Mouse (Mus musculus) retina, postnatal 7 days (tissue): Measurements from ENCODE around the gene Timd2.
"Not testable (repeated sequence)": the region's sequence is repeated elsewhere in the genome, so short reads cannot be mapped to it uniquely, and the experiment has no call there.

Source experiments
- DNase-seq: peaks from one replicate; pipeline ENCODE4 v3.0.0-alpha.2; 2012; ENCODE audit warnings: low read depth, low spot score

The Timd2 gene

DNA sequence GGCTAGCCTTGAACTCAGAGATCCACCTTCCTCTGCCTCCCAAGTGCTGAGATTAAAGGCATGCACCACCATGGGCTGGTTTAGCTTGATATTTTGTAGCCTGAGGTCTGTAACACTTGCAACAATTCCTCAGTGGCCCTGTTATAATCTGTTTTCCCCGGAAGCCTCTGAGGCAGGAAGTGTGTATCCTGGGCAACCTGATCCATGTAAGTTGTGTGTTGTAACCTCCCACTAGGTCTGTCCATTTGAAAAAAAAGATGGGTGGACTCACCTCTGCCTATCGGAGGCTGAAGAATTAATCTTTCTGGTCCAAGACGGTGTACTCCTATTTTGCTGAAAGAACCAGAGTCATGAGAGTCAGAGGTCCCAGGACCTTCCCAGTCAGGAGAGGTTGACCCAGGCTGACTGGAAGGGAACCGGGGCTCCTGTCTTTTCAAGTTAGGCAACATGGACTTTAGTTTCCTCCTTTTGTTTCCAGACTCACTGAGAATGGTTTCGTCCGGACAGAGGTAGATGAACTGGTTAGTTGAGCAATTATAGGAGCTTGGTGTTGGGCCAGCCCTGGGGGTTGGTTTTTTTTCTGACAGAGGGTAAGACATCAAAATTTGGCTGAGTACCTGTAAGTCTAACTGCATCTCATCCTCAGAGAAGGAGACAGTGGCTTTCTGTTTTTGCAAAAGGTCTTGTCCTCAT lies at the start of gene Timd2:
TSS of gene Timd2 (minus strand) at position 398 of the 693 bp plus-strand sequence.
- DNase-seq, result no peak

DNA sequence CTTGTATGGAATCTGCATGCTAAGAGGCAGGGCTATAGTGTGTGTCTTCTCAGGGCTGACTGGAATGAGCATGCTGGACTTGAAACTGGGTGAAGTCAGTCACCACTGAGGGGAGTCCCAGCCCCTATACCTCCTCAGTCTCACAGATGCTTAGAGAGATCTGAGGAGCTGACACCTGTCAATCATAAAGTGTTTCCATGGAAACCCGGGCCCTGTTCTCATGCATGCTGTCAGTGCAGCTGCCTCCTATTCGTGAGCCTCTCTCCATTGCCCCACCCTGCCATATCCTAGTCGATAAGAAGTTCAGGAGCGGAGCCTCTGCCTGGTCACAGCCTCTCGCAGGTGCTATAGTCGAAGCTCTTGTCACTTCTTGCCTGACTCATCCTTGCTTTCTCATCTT lies 48.9 kb upstream of the Timd2 start:
- DNase-seq, result not testable (repeated sequence)

DNA sequence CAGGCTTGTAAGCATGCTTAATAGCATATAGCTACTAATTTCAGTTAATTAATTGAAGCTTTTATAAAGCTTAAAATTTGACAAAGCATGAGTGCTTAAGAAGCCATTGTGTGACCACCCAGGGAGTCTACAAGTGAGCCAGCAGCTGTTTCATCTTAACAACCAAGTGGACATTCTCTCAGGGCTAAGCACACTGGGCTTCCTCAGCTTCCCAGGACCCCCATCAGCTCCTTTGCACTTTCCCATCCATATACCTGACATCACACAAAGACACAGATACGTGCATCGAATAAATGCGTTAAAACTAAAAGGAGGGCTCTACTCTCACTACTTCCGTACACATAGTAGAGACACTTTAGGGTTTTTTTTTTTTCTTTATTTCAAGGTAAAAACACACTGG lies 47.8 kb upstream of the Timd2 start:
- no peak for DNase-seq

DNA sequence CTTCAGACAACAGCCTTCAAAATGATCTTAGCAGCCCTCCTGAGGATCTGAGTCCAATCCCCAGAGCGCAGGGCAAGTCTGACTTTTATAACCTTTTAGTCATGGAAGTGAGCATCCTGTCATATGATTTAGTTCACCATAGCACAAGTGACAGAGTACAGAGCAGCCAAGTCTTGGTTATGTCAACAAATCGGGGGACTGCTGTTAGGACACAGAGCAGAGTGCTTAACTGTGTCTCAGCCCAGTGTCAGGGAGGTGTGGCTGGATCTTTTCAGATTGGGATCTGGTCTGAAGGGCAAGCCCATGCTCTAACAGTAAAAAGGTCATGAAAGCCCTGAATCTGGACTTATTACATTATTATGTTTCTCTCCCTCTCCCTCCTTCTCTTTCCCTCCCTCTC lies 46.8 kb upstream of the Timd2 start:
- no peak for DNase-seq

DNA sequence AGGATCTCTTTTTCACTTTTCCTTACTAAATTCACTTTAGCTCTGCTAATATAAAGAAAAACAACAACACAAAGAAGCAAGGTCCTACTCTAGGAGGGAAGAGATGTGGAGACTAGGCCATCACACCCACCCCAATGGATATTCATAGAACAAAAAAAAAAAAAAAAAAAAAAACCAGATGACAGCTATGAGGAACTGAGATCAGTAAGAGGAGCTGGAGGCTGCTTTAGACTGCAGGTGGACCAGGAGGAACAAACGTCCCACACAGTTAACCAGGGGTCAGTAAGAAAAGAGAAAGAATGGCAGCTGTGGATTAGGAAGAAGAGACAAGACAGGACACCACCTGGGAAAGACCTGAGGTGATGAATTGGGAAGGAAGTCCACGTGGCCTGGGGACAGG lies 41.1 kb upstream of the Timd2 start:
- no peak for DNase-seq

DNA sequence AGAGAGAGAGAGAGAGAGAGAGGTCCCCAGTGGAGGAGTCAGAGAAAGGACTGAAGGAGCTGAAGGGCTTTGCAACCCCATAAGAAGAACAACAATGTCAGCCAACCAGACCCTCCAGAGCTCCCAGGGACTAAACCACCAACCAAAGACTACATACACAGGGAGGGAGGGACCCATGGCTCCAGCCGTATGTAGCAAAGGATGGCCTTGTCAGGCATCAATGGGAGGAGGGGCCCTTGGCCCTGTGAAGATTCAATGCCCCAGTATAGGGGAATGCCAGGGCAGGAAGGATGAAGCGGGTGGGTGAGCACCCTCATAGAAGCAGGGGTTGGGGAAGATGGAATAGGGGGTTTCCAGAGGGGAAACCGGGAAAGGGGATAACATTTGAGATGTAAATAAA lies 34.9 kb upstream of the Timd2 start:
- DNase-seq, result no peak

DNA sequence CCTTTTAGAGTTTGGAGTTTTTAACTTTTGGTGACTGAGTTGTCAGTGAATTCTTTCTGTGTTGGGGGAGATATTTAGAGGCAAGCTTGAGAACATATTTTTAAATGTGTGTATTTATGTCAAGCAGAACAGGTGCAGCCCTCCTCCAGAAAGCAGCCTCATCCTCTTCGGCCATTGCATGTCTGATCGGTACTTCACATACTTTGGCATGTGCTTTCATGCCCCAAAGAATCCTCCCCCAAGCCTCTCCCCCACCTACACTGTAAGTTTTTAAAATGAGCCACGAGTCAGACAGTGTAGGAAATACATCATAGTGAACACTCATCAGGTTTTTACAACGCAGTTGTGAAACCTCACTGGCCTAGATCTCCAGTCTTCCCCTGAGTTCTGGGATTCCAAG lies 34.0 kb upstream of the Timd2 start:
- no peak for DNase-seq

DNA sequence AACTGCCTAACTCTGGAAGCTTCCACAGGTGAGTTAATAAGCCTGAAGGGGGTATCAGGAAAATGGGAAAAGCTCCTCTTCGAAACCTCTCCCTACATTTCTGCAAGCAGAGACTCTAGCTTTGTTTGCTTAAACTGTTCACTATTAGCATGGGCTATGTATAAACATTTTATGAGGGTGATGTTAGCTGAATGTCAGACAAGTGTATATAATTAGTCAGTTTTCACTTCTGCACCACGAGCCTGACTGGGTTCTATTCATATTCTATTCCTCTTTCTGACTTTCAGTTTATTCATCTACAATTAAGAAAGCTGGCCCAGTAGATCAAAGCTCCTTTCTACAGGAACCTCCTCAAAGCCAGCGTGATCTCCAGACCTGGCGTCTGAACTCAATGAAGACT lies 32.6 kb upstream of the Timd2 start:
- no peak for DNase-seq

DNA sequence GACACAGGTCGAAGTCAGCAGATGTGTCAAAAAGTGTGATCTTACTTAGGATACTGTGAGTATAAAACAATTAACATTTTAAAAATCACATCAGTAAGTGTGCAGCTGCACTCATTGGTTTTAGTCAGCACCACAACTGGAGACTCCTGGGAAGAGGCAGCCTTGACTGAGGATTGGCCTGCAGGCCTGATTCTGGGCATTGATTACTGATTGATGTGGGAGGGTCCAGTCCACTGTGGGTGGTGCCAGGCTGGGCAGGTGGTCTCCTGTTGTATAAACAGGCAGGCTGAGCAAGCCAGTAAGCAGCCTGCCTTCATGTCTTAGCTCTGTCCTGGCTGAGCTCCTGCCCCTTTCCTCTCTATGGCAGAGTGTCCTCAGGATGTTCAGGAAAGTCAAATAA lies 28.2 kb upstream of the Timd2 start, which contains the start of gene Havcr1:
TSS of gene Havcr1 (plus strand) at position 5 of the 400 bp plus-strand sequence.
- DNase-seq, result not testable (repeated sequence)

DNA sequence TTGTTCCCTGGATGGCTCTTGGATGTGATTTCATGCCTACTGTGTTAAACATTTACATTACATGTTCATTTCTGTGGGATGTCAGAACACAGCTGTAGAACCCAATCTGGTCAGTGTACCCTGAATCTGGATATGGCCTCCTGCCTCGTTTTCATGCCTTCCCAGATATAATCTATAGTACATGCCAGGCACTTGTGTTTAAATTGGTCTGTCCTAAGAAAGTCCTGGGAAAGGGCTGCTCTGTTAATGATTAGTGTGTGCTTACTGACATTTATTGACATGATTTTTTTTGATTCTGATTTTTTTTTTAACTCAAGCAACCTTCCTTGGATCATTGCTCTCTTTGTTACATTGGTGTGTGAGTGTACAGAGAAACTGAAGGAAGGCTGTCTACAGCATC lies 27.8 kb upstream of the Timd2 start:
- DNase-seq, result no peak

DNA sequence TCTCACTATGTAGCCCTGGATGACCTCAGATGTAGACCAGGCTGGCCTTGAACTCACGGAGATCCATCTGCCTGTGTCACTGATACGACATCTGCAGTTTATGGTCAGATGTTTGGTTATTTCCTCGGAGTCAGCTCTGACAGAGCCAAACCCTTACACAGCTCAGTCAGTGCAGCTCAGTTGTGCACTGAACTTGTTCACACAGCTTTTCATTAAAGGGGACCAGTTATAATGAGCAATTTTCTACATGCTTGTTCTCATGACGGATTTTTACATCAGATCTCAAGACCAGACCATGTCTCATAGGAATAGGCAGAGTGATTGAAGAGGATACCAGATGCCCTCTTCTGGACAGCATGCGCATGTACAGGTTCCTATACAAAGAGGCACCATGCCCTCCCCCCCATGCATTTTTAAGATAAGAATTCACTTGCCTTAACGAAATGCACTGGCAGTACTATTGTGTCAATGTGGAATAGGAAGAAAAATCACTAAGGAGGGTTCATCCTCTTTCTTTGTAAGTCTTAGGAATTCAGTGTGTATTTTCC lies 26.5 kb upstream of the Timd2 start:
- no peak for DNase-seq

DNA sequence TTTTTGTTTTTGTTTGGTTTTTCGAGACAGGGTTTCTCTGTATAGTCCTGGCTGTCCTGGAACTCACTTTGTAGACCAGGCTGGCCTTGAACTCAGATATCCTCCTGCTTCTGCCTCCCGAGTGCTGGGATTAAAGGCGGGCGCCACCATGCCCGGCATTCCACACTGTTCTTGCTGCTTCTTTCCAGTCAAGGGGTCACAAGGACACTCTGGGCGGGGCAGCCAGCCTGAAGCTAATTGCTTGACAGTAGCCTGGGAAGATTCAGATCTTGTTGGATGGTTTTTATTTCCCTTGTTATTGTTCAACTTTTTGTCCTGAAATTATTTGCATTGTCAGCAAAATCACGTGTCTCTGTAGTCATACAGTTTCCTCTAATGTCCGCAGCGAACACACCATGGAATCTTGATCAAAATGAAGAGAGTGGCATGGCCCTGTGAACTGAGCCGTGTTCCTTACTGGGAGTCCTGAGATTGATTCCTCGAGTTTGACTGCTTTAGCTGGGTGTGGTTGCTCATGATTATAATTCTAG lies 24.7 kb upstream of the Timd2 start:
- DNase-seq, result no peak

DNA sequence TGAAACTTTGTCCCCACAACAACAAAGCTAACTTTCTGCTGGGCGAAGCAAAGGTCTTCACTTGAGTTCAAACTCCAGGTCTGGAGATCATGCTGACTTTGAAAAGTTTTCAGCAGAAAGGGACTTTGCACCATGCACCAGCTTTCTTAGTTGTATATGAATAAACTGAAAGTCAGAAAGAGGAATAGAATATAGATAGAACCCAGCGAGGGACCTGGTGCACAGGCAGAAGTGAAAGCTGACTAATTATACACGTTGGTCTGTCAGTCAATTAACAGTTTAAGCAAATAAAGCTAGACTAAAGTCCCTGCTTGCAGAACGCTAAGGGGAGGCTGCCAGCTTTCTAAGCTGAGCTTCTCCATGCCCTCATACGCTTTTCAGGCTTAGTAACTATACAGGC lies 8.0 kb downstream of the Timd2 start:
- no peak for DNase-seq

DNA sequence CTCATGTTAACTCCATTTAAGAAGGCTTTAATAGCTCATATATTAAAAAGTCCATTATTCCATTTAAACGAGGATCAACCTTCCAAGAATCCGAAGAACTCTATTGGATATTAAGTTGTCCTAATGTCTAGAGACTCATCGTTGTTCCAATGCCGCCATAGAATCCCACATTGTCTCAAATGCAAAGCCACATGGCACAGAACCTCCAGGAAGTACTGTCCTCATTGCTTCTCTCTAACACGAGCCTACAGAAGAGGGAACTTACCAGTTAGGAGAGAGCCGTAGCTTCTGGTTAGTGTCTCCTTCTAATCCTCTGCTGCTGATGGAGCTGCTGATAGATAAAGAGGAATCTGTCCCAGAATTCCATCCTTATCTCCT lies 8.6 kb downstream of the Timd2 start:
- DNase-seq, result no peak

DNA sequence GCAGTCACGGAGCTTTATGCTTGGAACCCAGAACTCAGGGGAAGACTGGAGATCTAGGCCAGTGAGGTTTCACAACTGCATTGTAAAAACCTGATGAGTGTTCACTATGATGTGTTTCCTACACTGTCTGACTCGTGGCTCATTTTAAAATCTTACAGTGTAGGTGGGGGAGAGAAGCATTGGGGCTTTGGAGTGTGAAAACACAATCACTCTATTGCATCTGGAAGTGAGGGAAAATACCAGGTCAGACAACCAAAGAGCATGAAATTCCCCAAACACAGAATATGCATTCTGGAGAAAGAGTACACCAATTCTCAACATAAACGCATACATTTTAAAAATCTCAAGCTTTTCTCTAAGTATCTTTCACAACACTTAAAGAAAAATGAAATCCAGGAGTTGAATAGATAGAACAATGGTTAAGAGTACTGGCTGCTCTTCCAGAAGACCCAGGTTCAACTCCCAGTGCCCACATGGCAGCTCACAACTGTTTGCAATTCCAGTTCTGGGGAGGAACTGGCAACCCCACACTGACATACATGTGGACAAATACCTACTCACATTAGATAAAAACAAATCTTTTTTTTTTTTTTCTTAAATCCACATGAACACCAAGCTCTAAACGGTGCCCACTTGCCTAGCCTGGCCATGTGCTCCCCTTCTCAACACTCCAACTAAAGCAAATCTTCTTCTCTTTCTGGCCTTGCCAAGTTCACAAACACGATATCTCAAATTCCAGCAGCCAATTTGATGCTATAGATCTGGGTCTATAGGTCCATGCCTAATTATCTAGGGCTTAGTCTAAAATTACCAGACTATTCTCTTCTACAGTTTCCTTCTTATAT lies 9.2 kb downstream of the Timd2 start:
- DNase-seq, result no peak

DNA sequence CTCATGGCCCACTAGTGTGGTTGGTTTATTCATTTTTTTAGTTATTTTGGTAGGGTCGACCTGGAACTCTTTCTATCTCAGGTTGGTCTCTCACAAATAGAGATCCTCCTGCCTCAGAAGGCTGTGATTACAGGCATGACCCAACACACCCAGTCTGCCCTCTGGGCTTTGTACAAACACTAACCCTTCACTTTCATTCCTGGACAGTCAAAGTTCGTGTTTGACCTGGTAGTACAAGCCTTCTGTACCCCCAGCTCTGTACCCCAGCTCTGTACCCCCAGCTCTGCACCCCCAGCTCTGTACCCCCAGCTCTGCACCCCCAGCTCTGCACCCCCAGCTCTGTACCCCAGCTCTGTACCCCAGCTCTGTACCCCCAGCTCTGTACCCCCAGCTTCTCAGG lies 11.0 kb downstream of the Timd2 start:
- not testable (repeated sequence) for DNase-seq

DNA sequence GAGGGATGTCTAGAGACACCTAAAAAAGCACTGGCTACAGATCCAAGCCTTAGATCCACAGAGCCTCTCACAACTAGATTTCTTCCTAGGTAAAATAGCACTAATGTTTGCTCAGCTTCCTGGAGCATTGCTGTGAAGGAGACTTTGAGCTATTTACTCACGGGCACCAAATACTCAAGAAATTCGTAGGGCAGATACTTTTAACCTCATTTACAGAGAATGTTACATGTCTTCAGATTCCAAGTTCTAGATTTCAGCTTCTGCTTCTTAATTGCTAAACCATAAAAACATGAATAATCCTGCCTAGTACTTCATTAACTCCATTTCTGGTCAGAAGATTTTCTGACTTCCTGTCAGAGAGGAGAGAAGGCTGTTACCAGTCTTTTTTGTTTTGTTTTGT lies 16.7 kb downstream of the Timd2 start:
- no peak for DNase-seq

DNA sequence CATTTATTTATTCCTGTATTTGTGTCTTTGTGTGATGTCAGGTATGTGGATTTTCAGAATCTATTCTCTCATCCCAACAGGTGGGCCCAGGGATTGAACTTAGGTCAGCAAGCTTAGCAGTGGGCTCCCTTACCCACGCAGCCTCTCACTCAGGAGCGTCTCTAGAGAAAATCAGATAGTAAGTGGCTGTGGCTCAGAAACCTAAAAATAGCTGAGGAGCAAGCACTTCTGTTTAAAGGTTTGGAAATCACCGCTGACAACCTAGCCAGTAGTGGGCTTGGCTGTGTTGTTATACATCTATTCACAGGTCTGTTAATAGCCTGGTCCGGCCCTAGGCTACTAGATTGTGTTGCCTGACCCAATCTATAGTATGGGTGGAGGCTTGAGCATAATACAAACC lies 23.1 kb downstream of the Timd2 start:
- no peak for DNase-seq

DNA sequence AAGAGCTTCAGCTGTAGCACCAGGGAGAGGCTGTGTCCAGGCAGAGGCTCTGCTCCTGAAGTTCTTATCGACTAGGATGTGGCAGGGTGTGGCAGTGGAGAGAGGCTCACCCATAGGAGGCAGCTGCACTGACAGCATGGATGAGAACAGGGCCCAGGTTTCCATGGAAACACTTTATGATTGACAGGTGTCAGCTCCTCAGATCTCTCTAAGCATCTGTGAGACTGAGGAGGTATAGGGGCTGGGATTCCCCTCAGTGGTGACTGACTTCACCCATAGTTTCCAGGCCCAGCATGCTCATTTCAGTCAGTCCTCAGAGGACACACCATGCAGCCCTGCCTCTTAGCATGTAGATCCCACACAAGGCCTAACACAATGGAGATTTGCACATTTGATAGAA lies 24.0 kb downstream of the Timd2 start:
- no peak for DNase-seq

DNA sequence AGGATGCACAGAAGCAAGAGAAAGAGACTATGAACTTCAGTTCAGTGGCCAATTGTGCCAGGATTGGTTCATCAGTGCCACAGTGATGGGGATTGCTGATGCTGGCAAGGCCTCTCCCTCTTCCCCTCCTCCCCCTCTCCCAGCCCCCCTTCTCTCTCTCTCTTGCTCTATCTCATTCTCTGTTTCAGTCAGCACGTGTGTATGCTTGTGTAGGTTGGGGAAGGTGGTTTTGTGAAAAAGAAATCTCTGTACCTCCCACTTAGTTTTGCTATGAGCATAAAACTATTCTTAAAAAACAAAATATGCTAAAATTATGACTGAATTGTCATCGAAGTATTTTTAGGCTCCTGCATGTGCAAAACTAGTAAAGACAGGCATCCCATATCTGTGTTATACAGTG lies 38.9 kb downstream of the Timd2 start:
- DNase-seq, result no peak

DNA sequence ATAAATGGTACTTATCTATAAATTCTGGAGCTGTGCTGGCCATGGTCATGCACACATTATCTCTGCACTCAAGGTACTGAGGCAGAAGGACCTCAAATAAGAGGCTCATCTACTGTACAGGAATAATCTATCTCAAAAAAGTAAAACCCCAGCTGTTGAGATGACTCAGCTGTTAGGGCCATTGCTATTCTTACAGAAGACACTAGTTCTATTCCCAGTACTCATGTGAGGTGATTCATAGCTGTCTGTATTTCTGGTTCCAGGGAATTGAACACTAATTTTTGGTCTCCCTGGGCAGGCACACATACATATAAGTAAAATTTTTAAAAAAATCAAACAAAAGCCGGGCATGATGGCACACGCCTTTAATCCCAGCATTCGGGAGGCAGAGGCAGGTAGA lies 39.8 kb downstream of the Timd2 start:
- DNase-seq, result no peak
